Mouse (Mus musculus) liver, embryonic 13.5 days (tissue): ENCODE measurements around the gene Lhx2. TPM values are rescaled to one million over a fixed set of nuclear protein-coding genes. Genes with fewer than 3 reads are reported as not detected.

Source experiments
- ATAC-seq: fragments of 200-750 bp; cut with Nextera tagmentation; 2 replicates; pipeline ENCODE4 v1.8.0; 2017; ENCODE audit warnings: low read depth, mild to moderate bottlenecking, moderate number of reproducible peaks, moderate library complexity
- DNase-seq: peaks from one replicate; pipeline ENCODE4 v3.0.0; 2022
- H3K27ac ChIP-seq: fragments of 300-500 bp; sonication (generic); 2 replicates; pipeline ENCODE4 v1.5.1; 2015; ENCODE audit warnings: moderate library complexity, mild to moderate bottlenecking, inconsistent platforms
- H3K27me3 ChIP-seq: fragments of 300-500 bp; sonication (generic); 2 replicates; pipeline ENCODE4 v1.6.1; 2015; ENCODE audit warnings: mild to moderate bottlenecking, inconsistent platforms
- H3K36me3 ChIP-seq: fragments of 300-500 bp; sonication (generic); 2 replicates; pipeline ENCODE4 v1.6.1; 2015; ENCODE audit warnings: mild to moderate bottlenecking, inconsistent platforms
- H3K4me1 ChIP-seq: fragments of 300-500 bp; sonication (generic); replicated peaks from 2 replicates; pipeline ENCODE4 v1.6.1; 2015; ENCODE audit warnings: inconsistent platforms
- H3K4me2 ChIP-seq: fragments of 300-500 bp; sonication (generic); 2 replicates; pipeline ENCODE4 v1.6.1; 2015; ENCODE audit warnings: inconsistent platforms, mild to moderate bottlenecking, moderate library complexity
- H3K4me3 ChIP-seq: fragments of 300-500 bp; sonication (generic); replicated peaks from 2 replicates; pipeline ENCODE4 v1.5.1; 2015; ENCODE audit warnings: mild to moderate bottlenecking, inconsistent platforms
- H3K9ac ChIP-seq: fragments of 300-500 bp; sonication (generic); 2 replicates; pipeline ENCODE4 v1.6.1; 2015; ENCODE audit warnings: mild to moderate bottlenecking, inconsistent platforms
- H3K9me3 ChIP-seq: fragments of 300-500 bp; sonication (generic); replicated peaks from 2 replicates; pipeline ENCODE4 v1.6.1; 2016; ENCODE audit warnings: inconsistent platforms
- WGBS: fragments of 180-500 bp; shearing (Covaris S2); methylation state at CpG from one replicate; pipeline ENCODE4 v1.1.7; 2015; ENCODE audit not compliant: insufficient replicate concordance; 5-methylcytosine and 5-hydroxymethylcytosine counted together
- polyA plus RNA-seq: library from polyadenylated mRNA; unstranded; fragments of >200 nt; fragmentation: Nextera tagmentation; extraction: Ambion mirVana; gene quantifications from 2 replicates; pipeline ENCODE4 v1.2.1, GENCODE M21; 2015

Gene Lhx2
- polyA plus RNA-seq, 1 experiment from 2014 or later, result 2.9 TPM

DNA sequence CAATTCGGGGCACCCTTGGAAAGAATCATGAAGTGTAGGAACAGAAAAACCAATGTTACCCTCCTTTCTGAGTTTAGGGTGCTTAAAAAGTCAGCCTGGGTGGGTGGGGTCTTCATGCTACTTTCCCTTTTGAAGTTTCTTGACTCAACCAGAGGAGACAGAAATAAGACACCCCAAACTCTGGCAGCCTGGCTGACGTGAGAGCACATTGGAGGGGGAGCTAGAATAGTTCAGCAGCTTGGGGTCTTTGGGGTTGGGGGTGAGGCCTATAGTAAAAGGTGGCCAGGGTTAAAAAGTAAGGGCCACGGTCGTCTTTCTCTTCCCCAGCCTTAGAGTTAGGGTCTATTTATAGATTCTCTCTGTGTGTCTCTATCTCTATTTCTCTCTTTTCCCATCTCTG lies 14.6 kb downstream of the Lhx2 start:
- peak overlapping the region; percentile 34; the same call in 1 of the 2 replicates for H3K4me2 ChIP-seq
- ATAC-seq (no peak), DNase-seq (no peak)
- H3K9ac ChIP-seq, result 0 out of 2 replicates have a peak overlapping the region, but pooled peaks have one; percentile 2
- no peaks in the 10 kb centered on the region for H3K9me3 ChIP-seq
- peaks cover 23% of the 10 kb centered on the region for H3K4me1 ChIP-seq
- H3K27me3 ChIP-seq, result peaks cover 100% of the 10 kb centered on the region
- no peaks in the 10 kb centered on the region for H3K36me3 ChIP-seq
- WGBS, result 6% methylated on average over 4 of the region's 4 CpGs
- no peak overlapping the region for H3K27ac ChIP-seq
- peak overlapping the region; percentile 48 for H3K4me3 ChIP-seq

GRCm38 (mm10) chr2:38354179-38354716 lies 15.2 kb downstream of the Lhx2 start:
- H3K4me3 ChIP-seq, result peak overlapping the region; percentile 25
- peak overlapping the region; percentile 34 for H3K4me2 ChIP-seq
- H3K4me1 ChIP-seq, result peaks cover 26% of the 10 kb centered on the region
- 3% methylated on average over 22 of the region's 22 CpGs for WGBS
- no peaks in the 10 kb centered on the region for H3K36me3 ChIP-seq
- DNase-seq (no peak), ATAC-seq (no peak)
- H3K9me3 ChIP-seq, result no peaks in the 10 kb centered on the region
- H3K9ac ChIP-seq, result peak overlapping the region; percentile 22; the same call in 1 of the 2 replicates
- H3K27ac ChIP-seq, result no peak overlapping the region
- peaks cover 100% of the 10 kb centered on the region for H3K27me3 ChIP-seq

DNA sequence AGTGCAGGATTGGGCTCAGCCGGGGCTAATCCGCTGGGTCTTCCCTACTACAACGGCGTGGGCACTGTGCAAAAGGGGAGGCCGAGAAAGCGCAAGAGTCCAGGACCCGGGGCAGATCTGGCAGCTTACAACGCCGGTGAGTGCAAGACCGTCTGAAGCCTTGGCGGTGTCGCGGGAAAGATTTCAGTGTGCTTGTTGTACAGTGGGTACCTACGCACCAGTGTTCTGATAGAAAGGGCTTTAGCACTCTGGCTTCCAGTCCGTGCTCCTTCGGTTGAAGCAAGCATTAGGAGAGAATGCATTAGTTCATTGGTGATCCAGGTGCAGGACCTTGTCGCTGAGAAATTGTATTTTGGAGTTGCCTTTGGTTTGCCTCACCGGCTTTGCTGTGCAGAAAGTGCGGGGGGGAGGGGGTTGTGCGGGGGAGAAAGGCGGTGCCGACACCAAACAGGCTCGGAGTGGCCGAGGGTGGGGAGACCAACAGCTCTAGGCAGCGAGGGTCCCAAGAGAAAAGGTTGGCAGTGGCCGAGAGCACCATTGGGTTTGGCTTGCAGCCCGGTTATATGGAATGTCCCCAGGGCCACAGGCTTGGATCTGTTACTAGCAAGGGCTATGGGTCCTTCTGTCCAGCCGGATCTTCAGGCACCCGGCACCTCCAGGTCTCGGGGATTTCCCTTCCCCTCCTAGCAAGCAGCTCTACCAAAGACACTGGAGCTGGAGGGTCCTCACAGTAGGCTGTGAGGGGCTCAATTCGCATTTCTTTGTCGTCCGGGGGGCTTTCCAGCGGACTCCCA lies 15.8 kb downstream of the Lhx2 start:
- Histone ChIP-seq H3K27me3 (peaks cover 100% of the 10 kb centered on the region), H3K9me3 (no peaks in the 10 kb centered on the region), H3K4me3 (peak overlapping the region; percentile 25), H3K4me2 (peak overlapping the region; percentile 34), H3K4me1 (peaks cover 26% of the 10 kb centered on the region), H3K27ac (no peak overlapping the region), H3K9ac (peak overlapping the region; percentile 22; the same call in 1 of the 2 replicates), H3K36me3 (no peaks in the 10 kb centered on the region)
- WGBS, result 1% methylated on average over 34 of the region's 34 CpGs
- DNase-seq (no peak), ATAC-seq (no peak)

DNA sequence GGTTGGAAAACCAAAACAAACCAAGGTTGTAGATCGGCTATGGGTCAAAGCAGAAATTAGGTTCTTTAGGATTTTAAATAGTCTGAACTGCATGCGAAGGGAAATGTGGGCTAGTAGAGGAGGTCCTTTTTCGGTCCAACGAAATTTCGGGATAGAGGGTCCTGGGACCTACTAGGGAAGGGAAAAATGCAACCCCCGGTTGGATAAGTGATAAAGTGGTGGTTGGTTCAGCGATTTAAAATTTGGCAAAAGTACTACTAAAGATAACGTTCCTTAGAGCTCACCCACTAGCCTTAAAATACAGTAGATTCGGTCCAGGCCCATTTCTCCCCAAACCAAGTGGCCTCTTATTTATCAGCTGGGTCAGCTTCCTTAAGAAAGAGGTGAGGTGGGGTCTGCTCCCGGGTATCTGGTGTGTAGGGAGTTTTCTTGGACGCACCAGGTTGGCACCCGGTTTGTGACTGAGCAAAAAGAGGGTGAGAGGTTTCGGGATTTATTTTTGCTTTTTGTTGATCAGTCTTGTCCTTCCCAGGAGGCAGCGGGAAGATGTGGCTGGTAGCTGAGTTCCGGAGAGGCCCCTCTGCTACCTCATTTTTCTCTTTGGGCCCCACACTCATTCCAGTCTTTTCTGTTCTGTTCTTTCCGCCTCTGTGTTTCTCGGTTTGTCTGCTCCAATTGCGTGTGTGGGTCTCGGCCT lies 16.8 kb downstream of the Lhx2 start:
- Histone ChIP-seq H3K9ac (peak overlapping the region; percentile 9; the same call in 1 of the 2 replicates), H3K4me3 (peak overlapping the region; percentile 36), H3K27ac (no peak overlapping the region), H3K4me1 (peaks cover 19% of the 10 kb centered on the region), H3K27me3 (peaks cover 100% of the 10 kb centered on the region), H3K9me3 (no peaks in the 10 kb centered on the region), H3K36me3 (no peaks in the 10 kb centered on the region), H3K4me2 (peak overlapping the region; percentile 39; the same call in 1 of the 2 replicates)
- WGBS, result 2% methylated on average over 19 of the region's 19 CpGs
- DNase-seq (no peak), ATAC-seq (no peak)

- Histone ChIP-seq H3K36me3 (no peaks in the 10 kb centered on the region), H3K9me3 (no peaks in the 10 kb centered on the region), H3K4me1 (peaks cover 12% of the 10 kb centered on the region), H3K27me3 (peaks cover 100% of the 10 kb centered on the region), H3K4me3 (peak overlapping the region; percentile 36), H3K4me2 (peak overlapping the region; percentile 39), H3K27ac (no peak overlapping the region), H3K9ac (peak overlapping the region; percentile 9; the same call in 1 of the 2 replicates)
- no peak for DNase-seq
- WGBS, result 3% methylated on average over 53 of the region's 53 CpGs
- no peak for ATAC-seq
Measured at GRCm38 (mm10) chr2:38356428-38357260, 17.6 kb downstream of the Lhx2 start.

- no peak for DNase-seq
- Histone ChIP-seq H3K27ac (no peak overlapping the region), H3K4me1 (peaks cover 9% of the 10 kb centered on the region; the same call in 1 of the 2 replicates), H3K27me3 (peaks cover 100% of the 10 kb centered on the region), H3K4me3 (peak overlapping the region; percentile 23), H3K4me2 (no peak overlapping the region), H3K9ac (peak overlapping the region; percentile 29; the same call in 1 of the 2 replicates), H3K36me3 (no peaks in the 10 kb centered on the region), H3K9me3 (no peaks in the 10 kb centered on the region)
- WGBS, result 5% methylated on average over 35 of the region's 35 CpGs
- ATAC-seq, result no peak
Measured at GRCm38 (mm10) chr2:38357294-38358246, 18.5 kb downstream of the Lhx2 start.

- H3K4me2 ChIP-seq, result no peak overlapping the region
- no peak overlapping the region for H3K27ac ChIP-seq
- DNase-seq (no peak), ATAC-seq (no peak)
- H3K4me1 ChIP-seq, result peaks cover 9% of the 10 kb centered on the region; the same call in 1 of the 2 replicates
- no peaks in the 10 kb centered on the region for H3K9me3 ChIP-seq
- 1% methylated on average over 3 of the region's 3 CpGs for WGBS
- H3K27me3 ChIP-seq, result peaks cover 100% of the 10 kb centered on the region
- no peak overlapping the region for H3K4me3 ChIP-seq
- no peaks in the 10 kb centered on the region for H3K36me3 ChIP-seq
- no peak overlapping the region for H3K9ac ChIP-seq
Measured at GRCm38 (mm10) chr2:38358611-38359010, 19.5 kb downstream of the Lhx2 start.

DNA sequence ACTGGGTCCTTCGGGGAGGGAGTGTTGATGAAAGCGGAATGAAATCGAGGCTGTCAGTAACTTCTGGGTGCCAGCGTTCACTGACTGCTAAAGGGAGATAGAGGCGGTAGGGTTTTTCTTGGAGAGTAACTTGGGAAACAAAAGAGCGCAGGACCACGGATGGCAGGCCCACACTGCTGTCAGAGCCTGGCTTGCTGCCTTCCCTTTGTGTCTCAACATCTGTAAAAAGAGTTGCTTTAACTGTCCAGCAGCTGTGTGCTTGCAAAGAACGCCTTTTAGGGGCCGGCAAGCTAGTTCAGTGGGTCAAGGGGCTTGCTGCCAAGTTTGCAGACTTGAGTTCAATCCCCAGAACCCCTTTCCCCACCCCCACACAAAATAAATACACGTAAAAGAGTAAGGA lies 20.1 kb downstream of the Lhx2 start:
- Histone ChIP-seq H3K27ac (no peak overlapping the region), H3K27me3 (peaks cover 100% of the 10 kb centered on the region), H3K4me3 (no peak overlapping the region), H3K4me1 (peaks cover 9% of the 10 kb centered on the region; the same call in 1 of the 2 replicates), H3K36me3 (no peaks in the 10 kb centered on the region), H3K9ac (no peak overlapping the region), H3K9me3 (no peaks in the 10 kb centered on the region), H3K4me2 (no peak overlapping the region)
- WGBS, result 4% methylated on average over 10 of the region's 10 CpGs
- ATAC-seq, result no peak
- no peak for DNase-seq

- no peak overlapping the region for H3K27ac ChIP-seq
- no peak overlapping the region for H3K4me2 ChIP-seq
- no peaks in the 10 kb centered on the region for H3K9me3 ChIP-seq
- ATAC-seq (no peak), DNase-seq (no peak)
- WGBS, result 10% methylated on average over 13 of the region's 13 CpGs
- no peaks in the 10 kb centered on the region for H3K36me3 ChIP-seq
- no peak overlapping the region for H3K9ac ChIP-seq
- no peak overlapping the region for H3K4me3 ChIP-seq
- H3K4me1 ChIP-seq, result 0 out of 2 replicates have a peak, but pooled peaks cover 6% of the 10 kb centered on the region
- peaks cover 100% of the 10 kb centered on the region for H3K27me3 ChIP-seq
Measured at GRCm38 (mm10) chr2:38359811-38360210, 20.7 kb downstream of the Lhx2 start.

DNA sequence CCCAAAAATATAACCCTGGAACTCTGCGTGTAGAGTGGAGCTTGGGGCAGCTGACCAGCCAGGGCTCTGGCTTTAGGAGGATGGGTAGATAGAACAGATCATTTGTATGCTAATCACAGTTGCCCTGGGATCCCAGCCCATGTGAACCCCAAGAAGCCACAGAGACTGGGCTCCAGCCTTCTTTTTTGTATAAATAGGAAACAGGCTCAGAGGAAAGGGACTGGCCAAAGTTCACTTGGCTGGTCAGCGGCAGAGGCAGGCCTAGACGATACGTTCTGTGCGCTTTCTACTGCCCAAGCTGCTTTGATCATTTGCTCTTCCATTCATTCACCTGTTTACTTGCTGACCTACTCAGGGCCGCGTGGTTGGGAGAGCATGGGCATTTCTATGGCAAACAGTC lies 27.1 kb downstream of the Lhx2 start:
- 46% methylated on average over 7 of the region's 7 CpGs for WGBS
- Histone ChIP-seq H3K4me3 (no peak overlapping the region), H3K27me3 (peaks cover 96% of the 10 kb centered on the region), H3K36me3 (no peaks in the 10 kb centered on the region), H3K9me3 (no peaks in the 10 kb centered on the region), H3K4me1 (peaks cover 5% of the 10 kb centered on the region; the same call in 1 of the 2 replicates), H3K9ac (no peak overlapping the region), H3K27ac (no peak overlapping the region), H3K4me2 (no peak overlapping the region)
- ATAC-seq (no peak), DNase-seq (no peak)
